Mouse (Mus musculus) T-helper 1 cell (primary cell): ENCODE measurements at regions not wholly inside any gene's neighbourhood (a gene's known extent, or its start where the extent isn't known, plus 50 kb on each side); places are given as distances from the start of the nearest gene placed in this dataset.

ENCODE experiments used
- in situ Hi-C: fragments of 300-600 bp; cut with MboI, MseI; formaldehyde crosslinking; loops from one replicate; pipeline ENCODE4 v1.15.1; 2025; ENCODE audit warnings: high pct_unique_total_duplicates

DNA sequence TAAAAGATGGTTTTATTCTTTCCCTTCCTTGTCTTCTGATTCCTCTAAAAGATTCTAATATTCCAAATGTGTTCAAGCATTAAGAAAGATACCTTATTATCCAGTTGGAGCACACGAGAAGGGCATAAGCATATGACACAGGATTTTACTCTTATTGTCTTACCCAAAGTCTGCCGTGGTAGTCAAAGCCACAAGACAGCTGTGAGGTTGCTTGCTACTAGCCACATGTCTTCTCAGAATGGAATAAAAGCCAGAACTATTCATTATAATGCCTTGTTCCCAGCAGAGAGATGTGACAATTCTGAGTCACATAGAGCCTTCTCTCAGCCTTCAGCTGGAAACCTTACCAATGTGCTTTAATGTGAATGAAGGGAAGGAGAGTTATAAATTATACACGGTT, 71.5 kb downstream of the Pdha2 start:
- in situ Hi-C loops, result no loop called here

DNA sequence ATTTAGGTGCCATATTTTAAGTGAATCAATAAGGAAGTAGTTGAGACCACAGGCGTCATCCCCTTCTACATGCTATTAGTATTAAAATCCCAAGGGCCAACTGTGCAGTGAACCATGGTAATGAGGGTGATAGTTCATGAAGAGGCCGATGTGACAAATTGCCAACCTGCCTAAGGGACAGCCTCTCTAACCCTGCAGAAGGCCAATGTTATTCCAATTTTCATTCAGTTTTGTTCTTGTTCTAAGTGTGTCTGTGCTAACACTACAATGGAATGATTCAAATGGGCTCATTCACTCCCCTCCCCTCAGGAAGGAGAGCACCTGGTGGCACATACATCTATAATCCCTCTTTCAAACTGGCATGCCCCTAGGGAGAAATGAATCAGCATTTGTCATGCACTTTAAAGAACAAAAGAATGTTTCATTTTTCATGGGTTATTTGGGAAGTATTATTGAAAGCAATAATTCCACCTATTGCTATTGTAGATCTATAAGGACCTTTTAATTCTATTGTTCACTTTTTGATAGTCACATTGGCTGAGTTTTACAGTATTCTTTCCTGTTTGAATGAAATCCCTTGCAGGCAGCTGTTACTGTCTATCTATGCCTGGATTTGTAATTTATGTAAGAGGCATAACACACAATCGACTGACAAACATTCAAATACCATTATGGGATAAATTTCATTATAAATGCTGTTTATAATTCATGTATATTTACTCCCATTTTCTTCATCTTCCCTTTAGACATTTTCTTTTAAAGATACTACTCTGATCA, 99.6 kb downstream of the Pdha2 start:
- in situ Hi-C loops, result loop anchor here (10.0 kb wide), 1 partner anchor 358 kb away; no protein-coding TSS in a partner anchor

DNA sequence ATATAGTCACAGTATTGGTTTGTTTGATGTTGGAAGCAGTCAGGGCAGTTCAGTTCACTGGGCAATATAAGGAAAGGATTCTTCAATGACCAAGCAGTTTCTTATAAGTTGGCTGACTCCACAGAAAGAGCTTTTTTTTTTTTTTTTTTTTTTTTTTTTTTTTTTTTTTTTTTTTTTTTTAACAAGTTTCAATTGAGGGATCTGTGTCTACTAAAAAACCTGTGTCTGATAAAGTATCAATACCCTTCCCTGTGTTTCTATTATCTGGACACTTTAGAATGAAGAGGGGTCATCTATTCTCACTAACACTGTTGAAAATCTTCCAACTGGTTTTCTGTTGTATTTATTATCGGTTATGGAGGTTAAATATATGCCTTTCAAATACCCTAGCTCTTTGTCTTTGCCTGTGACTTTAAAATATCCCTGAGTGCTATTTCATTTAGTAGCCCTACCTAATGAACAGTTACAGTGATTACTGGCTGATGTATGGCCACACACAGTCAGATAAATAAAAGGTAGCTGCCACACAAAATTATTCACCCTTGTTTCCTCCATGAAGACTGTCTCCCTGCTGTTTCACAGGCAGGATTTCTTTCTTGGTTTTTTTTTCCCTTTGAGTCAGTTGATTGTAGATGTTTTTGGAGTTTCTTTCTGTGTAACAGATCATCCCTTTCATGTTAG, 100.3 kb downstream of the Pdha2 start:
- in situ Hi-C loops, result loop anchor here (10.0 kb wide), 1 partner anchor 357 kb away; no protein-coding TSS in a partner anchor
